Mouse (Mus musculus): Measurements from ENCODE around the gene Gata1. TPM values are rescaled to one million over a fixed set of nuclear protein-coding genes. Genes with fewer than 3 reads are reported as not detected.
A peak's percentile ranks its signal among the peaks of the same experiment; 100 is the strongest.

Gata1 gene
- polyA plus RNA-seq, 2 experiments: 105 to 113 TPM

GRCm38 (mm10) chrX:7928270-7928790 lies 49.5 kb downstream of the Gata1 start, which contains the start of gene Eras:
Gene Eras (minus strand): TSS chrX:7928607.
- Histone ChIP-seq H3K9ac (replicated peaks) (no peak within 1 kb of the TSS), H3K4me3 (ENCODE audit: insufficient read depth in 1 of 2, low read depth in 2 of 2, low read length in 2 of 2) (no peak within 1 kb of the TSS), H3K4me2 (ENCODE audit: low read depth) (no peak within 1 kb of the TSS), H3K36me3 (replicated peaks; ENCODE audit: control insufficient read depth, insufficient read depth, low read depth) (no peaks in the 10 kb centered on the region), H3K9me3 (ENCODE audit: control insufficient read depth, low read length) (no peaks in the 10 kb centered on the region), H3K27me3 (ENCODE audit: control insufficient read depth, insufficient read depth, low read length) (peaks cover 55% of the 10 kb centered on the region), H3K27ac (no peak within 1 kb of the TSS), H3K4me1 (replicated peaks; ENCODE audit: control insufficient read depth in 2 of 2, insufficient read depth in 2 of 2, low read length in 1 of 2) (no peaks in the 10 kb centered on the region)
- 18% methylated on average over 18 of the region's 19 CpGs for WGBS (ENCODE audit: insufficient replicate concordance)
- DNase-seq (ENCODE audit: low read depth in 3 of 3, low spot score in 3 of 3) (no peak), ATAC-seq (ENCODE audit: insufficient read depth) (no peak)
- TF ChIP-seq EP300 (IDR thresholded peaks at IDR 0.05; ENCODE audit: low read depth) (no peak), CTCF (IDR thresholded peaks at IDR 0.05; ENCODE audit: low read depth) (no peak)

- peaks cover 67% of the 10 kb centered on the region for H3K27me3 ChIP-seq (ENCODE audit: control insufficient read depth, insufficient read depth, low read length)
- DNase-seq (ENCODE audit: low read depth in 3 of 3, low spot score in 3 of 3) (no peak), ATAC-seq (ENCODE audit: insufficient read depth) (no peak)
- H3K4me2 ChIP-seq (ENCODE audit: low read depth): no peak overlapping the region
- TF ChIP-seq EP300 (IDR thresholded peaks at IDR 0.05; ENCODE audit: low read depth) (no peak), CTCF (IDR thresholded peaks at IDR 0.05; ENCODE audit: low read depth) (no peak)
- H3K4me3 ChIP-seq (ENCODE audit: insufficient read depth in 1 of 2, low read depth in 2 of 2, low read length in 2 of 2): no peak overlapping the region
- no peaks in the 10 kb centered on the region for H3K36me3 ChIP-seq (replicated peaks; ENCODE audit: control insufficient read depth, insufficient read depth, low read depth)
- H3K9ac ChIP-seq (replicated peaks): no peak overlapping the region
- H3K4me1 ChIP-seq (replicated peaks; ENCODE audit: control insufficient read depth in 2 of 2, insufficient read depth in 2 of 2, low read length in 1 of 2): no peaks in the 10 kb centered on the region
- 11% methylated on average over 10 of the region's 10 CpGs for WGBS (ENCODE audit: insufficient replicate concordance)
- no peaks in the 10 kb centered on the region for H3K9me3 ChIP-seq (ENCODE audit: control insufficient read depth, low read length)
- H3K27ac ChIP-seq: no peak overlapping the region
These were observed 50.8 kb downstream of the Gata1 start for GRCm38 (mm10) chrX:7927116-7927515.

GRCm38 (mm10) chrX:7926266-7926665 lies 51.6 kb downstream of the Gata1 start:
- ATAC-seq (ENCODE audit: insufficient read depth) (no peak), DNase-seq (ENCODE audit: low read depth in 3 of 3, low spot score in 3 of 3) (no peak)
- H3K27ac ChIP-seq: no peak overlapping the region
- TF ChIP-seq CTCF (IDR thresholded peaks at IDR 0.05; ENCODE audit: low read depth) (no peak), EP300 (IDR thresholded peaks at IDR 0.05; ENCODE audit: low read depth) (no peak)
- no peak overlapping the region for H3K4me3 ChIP-seq (ENCODE audit: insufficient read depth in 1 of 2, low read depth in 2 of 2, low read length in 2 of 2)
- H3K4me2 ChIP-seq (ENCODE audit: low read depth): no peak overlapping the region
- 51% methylated on average over 6 of the region's 6 CpGs for whole genome bisulfite sequencing (ENCODE audit: insufficient replicate concordance)
- H3K9me3 ChIP-seq (ENCODE audit: control insufficient read depth, low read length): no peaks in the 10 kb centered on the region
- no peaks in the 10 kb centered on the region for H3K4me1 ChIP-seq (replicated peaks; ENCODE audit: control insufficient read depth in 2 of 2, insufficient read depth in 2 of 2, low read length in 1 of 2)
- H3K36me3 ChIP-seq (replicated peaks; ENCODE audit: control insufficient read depth, insufficient read depth, low read depth): no peaks in the 10 kb centered on the region
- H3K9ac ChIP-seq (replicated peaks): no peak overlapping the region
- H3K27me3 ChIP-seq (ENCODE audit: control insufficient read depth, insufficient read depth, low read length): peaks cover 75% of the 10 kb centered on the region

GRCm38 (mm10) chrX:7922032-7922431 lies 55.8 kb downstream of the Gata1 start:
- Histone ChIP-seq H3K36me3 (replicated peaks; ENCODE audit: control insufficient read depth, insufficient read depth, low read depth) (no peaks in the 10 kb centered on the region), H3K4me3 (ENCODE audit: insufficient read depth in 1 of 2, low read depth in 2 of 2, low read length in 2 of 2) (0 out of 4 replicates have a peak overlapping the region, but pooled peaks of 1 of the 2 experiments have one; percentile 3), H3K4me2 (ENCODE audit: low read depth) (peak overlapping the region; percentile 22; the same call in 1 of the 2 replicates), H3K4me1 (replicated peaks; ENCODE audit: control insufficient read depth in 2 of 2, insufficient read depth in 2 of 2, low read length in 1 of 2) (no peaks in the 10 kb centered on the region), H3K9me3 (ENCODE audit: control insufficient read depth, low read length) (no peaks in the 10 kb centered on the region), H3K27ac (no peak overlapping the region), H3K27me3 (ENCODE audit: control insufficient read depth, insufficient read depth, low read length) (peaks cover 85% of the 10 kb centered on the region), H3K9ac (replicated peaks) (no peak overlapping the region)
- ATAC-seq (ENCODE audit: insufficient read depth) (no peak), DNase-seq (ENCODE audit: low read depth in 3 of 3, low spot score in 3 of 3) (no peak)
- WGBS (ENCODE audit: insufficient replicate concordance): 7% methylated on average over 48 of the region's 48 CpGs
- TF ChIP-seq EP300 (IDR thresholded peaks at IDR 0.05; ENCODE audit: low read depth) (no peak), CTCF (IDR thresholded peaks at IDR 0.05; ENCODE audit: low read depth) (no peak)

- DNase-seq (ENCODE audit: low read depth in 3 of 3, low spot score in 3 of 3) (no peak), ATAC-seq (ENCODE audit: insufficient read depth) (no peak)
- Histone ChIP-seq H3K9me3 (ENCODE audit: control insufficient read depth, low read length) (no peaks in the 10 kb centered on the region), H3K27me3 (ENCODE audit: control insufficient read depth, insufficient read depth, low read length) (peaks cover 64% of the 10 kb centered on the region), H3K36me3 (replicated peaks; ENCODE audit: control insufficient read depth, insufficient read depth, low read depth) (no peaks in the 10 kb centered on the region), H3K4me1 (replicated peaks; ENCODE audit: control insufficient read depth in 2 of 2, insufficient read depth in 2 of 2, low read length in 1 of 2) (no peaks in the 10 kb centered on the region), H3K4me3 (ENCODE audit: insufficient read depth in 1 of 2, low read depth in 2 of 2, low read length in 2 of 2) (no peak within 1 kb of the TSS), H3K4me2 (ENCODE audit: low read depth) (no peak within 1 kb of the TSS), H3K27ac (no peak within 1 kb of the TSS), H3K9ac (replicated peaks) (no peak within 1 kb of the TSS)
- 14% methylated on average over 39 of the region's 40 CpGs for WGBS (ENCODE audit: insufficient replicate concordance)
- TF ChIP-seq CTCF (IDR thresholded peaks at IDR 0.05; ENCODE audit: low read depth): no peak
- TF ChIP-seq EP300 (IDR thresholded peaks at IDR 0.05; ENCODE audit: low read depth): no peak
These were observed 58.1 kb downstream of the Gata1 start, which contains the start of gene Pcsk1n for GRCm38 (mm10) chrX:7919601-7920383. Gene Pcsk1n (plus strand): TSS chrX:7919822.

All from liver, embryonic 14.5 days (tissue).